Mouse (Mus musculus) midbrain, embryonic 13.5 days (tissue): ENCODE measurements around the gene Ndufs1. TPM values are rescaled to one million over a fixed set of nuclear protein-coding genes. Genes with fewer than 3 reads are reported as not detected.
A peak's percentile ranks its signal among the peaks of the same experiment; 100 is the strongest.

Experiments
- ATAC-seq: fragments of 200-750 bp; cut with Nextera tagmentation; 2 replicates; pipeline ENCODE4 v1.8.0; 2017; ENCODE audit warnings: mild to moderate bottlenecking, moderate TSS enrichment, moderate library complexity
- H3K27ac ChIP-seq: fragments of 300-500 bp; sonication (generic); 2 replicates; pipeline ENCODE4 v1.5.1; 2015; ENCODE audit warnings: inconsistent platforms, mild to moderate bottlenecking, moderate library complexity
- H3K27me3 ChIP-seq: fragments of 300-500 bp; sonication (generic); 2 replicates; pipeline ENCODE4 v1.6.1; 2015; ENCODE audit warnings: mild to moderate bottlenecking, inconsistent platforms
- H3K36me3 ChIP-seq: fragments of 300-500 bp; sonication (generic); 2 replicates; pipeline ENCODE4 v1.6.1; 2015; ENCODE audit warnings: mild to moderate bottlenecking, inconsistent platforms
- H3K4me1 ChIP-seq: fragments of 300-500 bp; sonication (generic); replicated peaks from 2 replicates; pipeline ENCODE4 v1.6.1; 2015; ENCODE audit warnings: inconsistent platforms
- H3K4me2 ChIP-seq: fragments of 300-500 bp; sonication (generic); replicated peaks from 2 replicates; pipeline ENCODE4 v1.6.1; 2015; ENCODE audit warnings: moderate library complexity, mild to moderate bottlenecking, inconsistent platforms
- H3K4me3 ChIP-seq: fragments of 300-500 bp; sonication (generic); replicated peaks from 2 replicates; pipeline ENCODE4 v1.5.1; 2015; ENCODE audit warnings: mild to moderate bottlenecking, inconsistent platforms
- H3K9ac ChIP-seq: fragments of 300-500 bp; sonication (generic); replicated peaks from 2 replicates; pipeline ENCODE4 v1.6.1; 2015; ENCODE audit warnings: mild to moderate bottlenecking, inconsistent platforms
- H3K9me3 ChIP-seq: fragments of 300-500 bp; sonication (generic); 2 replicates; pipeline ENCODE4 v1.6.1; 2016; ENCODE audit warnings: mild to moderate bottlenecking, inconsistent platforms
- WGBS: fragments of 180-500 bp; shearing (Covaris S2); methylation state at CpG from one replicate; pipeline ENCODE4 v1.1.7; 2015; 5-methylcytosine and 5-hydroxymethylcytosine counted together
- polyA plus RNA-seq: library from polyadenylated mRNA; unstranded; fragments of >200 nt; fragmentation: Nextera tagmentation; extraction: Ambion mirVana; gene quantifications from 2 replicates; pipeline ENCODE4 v1.2.1, GENCODE M21; 2015

Ndufs1 gene
- polyA plus RNA-seq, 1 experiment from 2014 or later, result 134 TPM

- ATAC-seq, result no peak
- no peaks in the 10 kb centered on the region for H3K36me3 ChIP-seq
- H3K27me3 ChIP-seq, result no peaks in the 10 kb centered on the region
- no peak overlapping the region for H3K27ac ChIP-seq
- no peaks in the 10 kb centered on the region for H3K4me1 ChIP-seq
- H3K9me3 ChIP-seq, result no peaks in the 10 kb centered on the region
- no peak overlapping the region for H3K4me3 ChIP-seq
- no peak overlapping the region for H3K9ac ChIP-seq
- H3K4me2 ChIP-seq, result no peak overlapping the region
- WGBS, result 94% methylated on average over 11 of the region's 11 CpGs
These were observed 44.9 kb downstream of the Ndufs1 start for GRCm38 (mm10) chr1:63131766-63132165.

DNA sequence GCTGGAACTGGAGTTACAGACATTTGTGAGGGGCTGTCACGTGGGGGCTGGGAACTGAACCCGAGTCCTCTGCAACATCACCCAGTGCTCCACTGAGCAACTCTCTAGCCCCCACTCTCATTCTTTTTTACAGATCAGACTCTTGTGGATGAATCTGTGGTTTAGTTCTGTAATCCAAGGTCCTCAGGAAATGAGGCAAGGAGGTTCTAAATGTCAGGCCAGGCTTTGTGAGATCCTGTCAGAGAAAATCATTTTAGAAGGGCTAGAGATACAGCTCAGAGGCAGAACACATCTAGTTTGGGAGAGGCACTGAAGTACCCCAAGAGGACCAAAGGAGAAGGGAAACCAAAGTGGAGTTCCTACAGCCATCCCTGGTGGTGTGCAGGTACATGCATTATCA, 45.8 kb downstream of the Ndufs1 start:
- no peak overlapping the region for H3K4me2 ChIP-seq
- ATAC-seq, result no peak
- 91% methylated on average over 2 of the region's 2 CpGs for WGBS
- H3K9ac ChIP-seq, result no peak overlapping the region
- H3K4me1 ChIP-seq, result no peaks in the 10 kb centered on the region
- no peaks in the 10 kb centered on the region for H3K36me3 ChIP-seq
- no peak overlapping the region for H3K4me3 ChIP-seq
- no peaks in the 10 kb centered on the region for H3K9me3 ChIP-seq
- H3K27ac ChIP-seq, result no peak overlapping the region
- H3K27me3 ChIP-seq, result no peaks in the 10 kb centered on the region

GRCm38 (mm10) chr1:63129857-63130690, 46.6 kb downstream of the Ndufs1 start:
- Histone ChIP-seq H3K9ac (no peak overlapping the region), H3K9me3 (no peaks in the 10 kb centered on the region), H3K4me1 (no peaks in the 10 kb centered on the region), H3K4me2 (peak overlapping the region; percentile 48), H3K4me3 (peak overlapping the region; percentile 13), H3K36me3 (0 out of 2 replicates have a peak, but pooled peaks cover 7% of the 10 kb centered on the region), H3K27me3 (no peaks in the 10 kb centered on the region), H3K27ac (no peak overlapping the region)
- ATAC-seq, result peak; percentile 72
- 22% methylated on average over 18 of the region's 18 CpGs for WGBS

DNA sequence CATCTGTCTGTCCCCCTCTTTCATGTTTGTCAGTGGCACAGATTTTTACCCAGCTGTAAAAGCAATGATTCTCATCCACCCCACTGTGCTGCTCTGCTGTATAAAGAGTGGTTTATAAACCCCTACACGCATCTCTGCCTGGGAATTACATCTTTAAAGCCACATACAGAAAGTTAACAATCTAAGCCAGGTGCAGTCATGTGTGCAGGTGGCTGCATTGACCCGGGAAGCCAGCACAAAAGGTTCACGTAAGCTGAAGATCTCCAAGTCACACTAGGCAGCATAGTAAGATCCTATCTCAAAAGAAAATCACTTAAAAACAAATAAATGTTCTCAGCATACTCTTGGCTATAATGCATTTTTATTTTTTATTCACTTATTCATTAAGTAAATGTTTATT, 47.4 kb downstream of the Ndufs1 start:
- no peak overlapping the region for H3K9ac ChIP-seq
- no peaks in the 10 kb centered on the region for H3K4me1 ChIP-seq
- no peak for ATAC-seq
- H3K4me3 ChIP-seq, result no peak overlapping the region
- WGBS, result 20% methylated on average over 3 of the region's 3 CpGs
- no peak overlapping the region; the same call in 1 of the 2 replicates for H3K4me2 ChIP-seq
- no peak overlapping the region for H3K27ac ChIP-seq
- H3K36me3 ChIP-seq, result 0 out of 2 replicates have a peak, but pooled peaks cover 7% of the 10 kb centered on the region
- H3K9me3 ChIP-seq, result no peaks in the 10 kb centered on the region
- no peaks in the 10 kb centered on the region for H3K27me3 ChIP-seq

- Histone ChIP-seq H3K4me2 (no peak overlapping the region), H3K9me3 (no peaks in the 10 kb centered on the region), H3K9ac (no peak overlapping the region)
These were observed 50.4 kb downstream of the Ndufs1 start for GRCm38 (mm10) chr1:63126206-63126605.

GRCm38 (mm10) chr1:63123823-63124450, 52.7 kb downstream of the Ndufs1 start:
- no peak overlapping the region for H3K4me3 ChIP-seq
- 89% methylated on average over 6 of the region's 6 CpGs for WGBS
- H3K27me3 ChIP-seq, result no peaks in the 10 kb centered on the region
- no peaks in the 10 kb centered on the region for H3K4me1 ChIP-seq
- H3K4me2 ChIP-seq, result no peak overlapping the region
- H3K9ac ChIP-seq, result no peak overlapping the region
- H3K36me3 ChIP-seq, result peaks cover 50% of the 10 kb centered on the region
- ATAC-seq, result no peak
- no peaks in the 10 kb centered on the region for H3K9me3 ChIP-seq
- H3K27ac ChIP-seq, result no peak overlapping the region

More at GRCm38 (mm10) chr1:63126206-63126605, 50.4 kb downstream of the Ndufs1 start:
- no peak for ATAC-seq
- H3K4me1 ChIP-seq, result no peaks in the 10 kb centered on the region
- no peak overlapping the region for H3K4me3 ChIP-seq
- H3K27ac ChIP-seq, result no peak overlapping the region
- no peaks in the 10 kb centered on the region for H3K27me3 ChIP-seq
- H3K36me3 ChIP-seq, result peaks cover 32% of the 10 kb centered on the region
- 94% methylated on average over 3 of the region's 3 CpGs for WGBS

- Histone ChIP-seq H3K9me3 (no peaks in the 10 kb centered on the region), H3K4me1 (peaks cover 1% of the 10 kb centered on the region; the same call in 1 of the 2 replicates), H3K4me3 (no peak overlapping the region), H3K27me3 (no peaks in the 10 kb centered on the region), H3K9ac (no peak overlapping the region), H3K36me3 (peaks cover 61% of the 10 kb centered on the region), H3K4me2 (no peak overlapping the region), H3K27ac (no peak overlapping the region)
- 94% methylated on average over 6 of the region's 6 CpGs for WGBS
- ATAC-seq, result no peak
These were observed 54.6 kb downstream of the Ndufs1 start for GRCm38 (mm10) chr1:63122005-63122404.

DNA sequence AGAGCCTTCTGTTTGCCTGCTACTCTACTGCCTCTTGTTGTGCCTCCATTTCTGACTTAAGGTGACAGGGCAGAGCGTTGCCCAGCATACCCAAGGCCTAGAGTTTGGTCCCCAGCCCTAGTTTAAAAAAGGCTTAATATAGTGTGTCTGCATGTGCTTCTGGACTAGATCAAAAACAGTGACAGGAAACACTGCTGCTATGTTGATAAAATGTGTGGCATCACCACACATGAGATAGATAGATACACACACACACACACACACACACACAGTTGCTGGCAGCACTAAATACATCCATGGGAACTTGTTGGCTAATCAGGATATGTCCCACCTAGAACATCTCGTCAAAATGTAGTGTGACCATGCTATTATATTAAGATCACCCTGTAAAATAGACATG, 56.3 kb downstream of the Ndufs1 start:
- ATAC-seq, result no peak
- Histone ChIP-seq H3K9ac (no peak overlapping the region), H3K9me3 (no peaks in the 10 kb centered on the region), H3K27me3 (no peaks in the 10 kb centered on the region), H3K4me3 (no peak overlapping the region), H3K4me2 (no peak overlapping the region), H3K27ac (no peak overlapping the region), H3K36me3 (peaks cover 56% of the 10 kb centered on the region), H3K4me1 (peaks cover 18% of the 10 kb centered on the region)
- 95% methylated on average over 2 of the region's 2 CpGs for WGBS

DNA sequence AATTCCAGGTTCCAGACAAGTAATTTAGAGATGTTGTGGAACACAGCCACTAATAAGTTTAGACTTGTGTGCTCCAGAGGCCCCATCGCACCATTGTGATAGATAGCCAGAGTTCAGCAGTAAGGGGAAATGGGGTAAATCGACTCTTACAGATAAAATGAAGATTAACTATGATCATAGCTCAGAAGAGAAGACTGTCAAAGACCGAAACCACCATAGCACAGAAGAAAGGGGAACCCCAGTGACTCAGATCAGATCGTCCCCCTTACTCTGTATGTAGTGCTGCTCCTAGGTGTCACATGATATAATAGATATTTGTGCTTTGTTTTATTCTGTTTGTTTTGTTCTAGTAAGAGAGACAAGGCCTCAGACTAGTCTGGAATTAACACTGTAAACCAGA, 57.0 kb downstream of the Ndufs1 start:
- Histone ChIP-seq H3K9me3 (no peaks in the 10 kb centered on the region), H3K27ac (no peak overlapping the region), H3K36me3 (peaks cover 54% of the 10 kb centered on the region), H3K9ac (no peak overlapping the region), H3K4me1 (peaks cover 22% of the 10 kb centered on the region), H3K27me3 (no peaks in the 10 kb centered on the region), H3K4me2 (no peak overlapping the region), H3K4me3 (no peak overlapping the region)
- WGBS, result 97% methylated on average over 4 of the region's 4 CpGs
- ATAC-seq, result no peak

GRCm38 (mm10) chr1:63115540-63115939, 61.1 kb downstream of the Ndufs1 start:
- WGBS, result 60% methylated on average over 3 of the region's 3 CpGs
- Histone ChIP-seq H3K4me2 (peak overlapping the region; percentile 86), H3K4me1 (peaks cover 38% of the 10 kb centered on the region), H3K36me3 (peaks cover 22% of the 10 kb centered on the region), H3K27me3 (no peaks in the 10 kb centered on the region), H3K27ac (peak overlapping the region; percentile 98; the same call in 1 of the 2 replicates), H3K9ac (peak overlapping the region; percentile 99), H3K9me3 (no peaks in the 10 kb centered on the region), H3K4me3 (peak overlapping the region; percentile 95)
- no peak for ATAC-seq

- peak overlapping the region; percentile 98 for H3K27ac ChIP-seq
- H3K36me3 ChIP-seq, result peaks cover 17% of the 10 kb centered on the region
- peak overlapping the region; percentile 86 for H3K4me2 ChIP-seq
- ATAC-seq, result no peak
- no peaks in the 10 kb centered on the region for H3K27me3 ChIP-seq
- H3K9ac ChIP-seq, result peak overlapping the region; percentile 99
- peak overlapping the region; percentile 95 for H3K4me3 ChIP-seq
- no peaks in the 10 kb centered on the region for H3K9me3 ChIP-seq
- WGBS, result 14% methylated on average over 4 of the region's 4 CpGs
- peaks cover 42% of the 10 kb centered on the region for H3K4me1 ChIP-seq
These were observed 61.5 kb downstream of the Ndufs1 start for GRCm38 (mm10) chr1:63115096-63115495.

DNA sequence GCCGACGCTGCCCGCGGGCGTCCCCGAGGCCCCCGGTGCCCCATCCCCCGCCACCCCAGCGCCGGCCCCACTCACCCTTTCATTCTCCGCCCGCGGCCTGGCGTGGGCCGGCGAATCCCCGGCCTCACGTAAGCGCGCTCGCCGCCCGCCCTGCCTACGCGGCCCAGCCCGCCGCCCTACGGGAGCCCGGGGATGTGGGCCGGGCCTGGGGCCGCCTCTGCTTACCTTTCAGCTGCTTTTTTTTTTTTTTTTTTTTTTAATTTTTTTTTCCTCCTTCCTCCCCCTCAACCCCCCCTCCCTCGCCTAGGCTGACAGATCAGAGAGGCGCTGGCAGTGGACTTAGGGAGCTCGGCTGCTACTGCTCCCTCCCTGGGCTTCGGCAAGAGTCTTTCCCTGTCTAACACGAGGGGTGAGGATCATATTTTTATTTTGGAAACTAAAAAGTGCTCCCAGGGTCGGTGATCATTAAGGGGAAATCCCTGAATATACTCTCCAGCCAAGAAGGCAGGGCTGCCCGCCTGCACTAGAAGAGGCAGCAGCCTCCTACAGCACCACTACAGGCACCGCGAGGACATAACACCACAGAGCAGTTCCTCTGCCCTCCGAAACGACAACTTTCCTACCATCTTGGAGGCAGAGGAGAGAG, 62.4 kb downstream of the Ndufs1 start, which contains the start of gene Ino80d:
Gene Ino80d, minus strand, starts transcription at position 532 of the 646 bp plus-strand sequence.
- Histone ChIP-seq H3K27me3 (no peaks in the 10 kb centered on the region), H3K4me1 (peaks cover 49% of the 10 kb centered on the region), H3K36me3 (peaks cover 11% of the 10 kb centered on the region; the same call in 1 of the 2 replicates), H3K4me2 (peak within 1 kb of the TSS; percentile 86), H3K27ac (peak within 1 kb of the TSS; percentile 98), H3K9ac (peak within 1 kb of the TSS; percentile 99), H3K9me3 (no peaks in the 10 kb centered on the region), H3K4me3 (peak within 1 kb of the TSS; percentile 95)
- WGBS, result 0% methylated on average over 30 of the region's 42 CpGs
- ATAC-seq, result peak; percentile 92
